Mouse (Mus musculus): Measurements from ENCODE around the gene Olfr323. TPM values are rescaled to one million over a fixed set of nuclear protein-coding genes. Genes with fewer than 3 reads are reported as not detected.

Olfr323 gene
- polyA plus RNA-seq, 1 experiment from 2014 or later, result not detected

- 68% methylated on average over 7 of the region's 7 CpGs for WGBS
Observed at GRCm38 (mm10) chr11:58587898-58588348, 42.4 kb downstream of the Olfr323 start.

DNA sequence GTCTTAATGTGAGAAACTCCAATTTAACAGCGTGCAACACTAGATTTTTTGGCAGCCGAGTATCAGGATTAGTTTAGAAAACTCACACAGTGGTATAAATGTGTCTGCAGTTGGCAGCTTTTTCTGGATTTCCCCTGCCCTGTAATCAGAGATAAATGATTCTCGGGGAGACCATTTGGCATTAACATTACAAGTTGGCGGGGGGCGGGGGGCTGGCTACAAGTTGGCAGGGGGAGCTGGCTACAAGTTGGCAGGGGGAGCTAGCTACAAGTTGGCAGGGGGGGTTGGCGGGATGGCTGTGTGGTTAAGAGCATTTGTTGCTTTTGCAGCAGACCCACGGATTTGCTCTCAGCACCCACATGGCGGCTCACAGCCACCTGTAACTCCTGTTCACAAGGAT is 51.7 kb downstream of the Olfr323 start:
- Histone ChIP-seq H3K36me3 (ENCODE audit: control insufficient read depth, insufficient read depth, low read length) (no peaks in the 10 kb centered on the region), H3K27me3 (replicated peaks; ENCODE audit: control insufficient read depth, insufficient read depth, low read length) (no peaks in the 10 kb centered on the region), H3K4me1 (ENCODE audit: control insufficient read depth, insufficient read depth, low read depth, low read length) (no peaks in the 10 kb centered on the region), H3K9me3 (ENCODE audit: control insufficient read depth, low read length) (no peaks in the 10 kb centered on the region), H3K27ac (ENCODE audit: low read depth, low read length) (no peak overlapping the region), H3K4me2 (ENCODE audit: low read length) (no peak overlapping the region), H3K9ac (ENCODE audit: low read depth, low read length) (no peak overlapping the region), H3K4me3 (ENCODE audit: low read length) (no peak overlapping the region)
- ATAC-seq, result no peak
- WGBS, result 66% methylated on average over 8 of the region's 8 CpGs

More at GRCm38 (mm10) chr11:58587898-58588348, 42.4 kb downstream of the Olfr323 start:
- Histone ChIP-seq H3K9ac (ENCODE audit: low read depth, low read length) (no peak overlapping the region), H3K9me3 (ENCODE audit: control insufficient read depth, low read length) (no peaks in the 10 kb centered on the region), H3K27ac (ENCODE audit: low read depth, low read length) (no peak overlapping the region), H3K4me1 (ENCODE audit: control insufficient read depth, insufficient read depth, low read depth, low read length) (no peaks in the 10 kb centered on the region), H3K4me3 (ENCODE audit: low read length) (no peak overlapping the region), H3K36me3 (ENCODE audit: control insufficient read depth, insufficient read depth, low read length) (no peaks in the 10 kb centered on the region), H3K4me2 (ENCODE audit: low read length) (no peak overlapping the region), H3K27me3 (replicated peaks; ENCODE audit: control insufficient read depth, insufficient read depth, low read length) (no peaks in the 10 kb centered on the region)
- no peak for ATAC-seq

- Histone ChIP-seq H3K4me2 (ENCODE audit: low read length) (no peak within 1 kb of the TSS), H3K27ac (ENCODE audit: low read depth, low read length) (no peak within 1 kb of the TSS), H3K9ac (ENCODE audit: low read depth, low read length) (no peak within 1 kb of the TSS), H3K9me3 (ENCODE audit: control insufficient read depth, low read length) (no peaks in the 10 kb centered on the region), H3K4me3 (ENCODE audit: low read length) (no peak within 1 kb of the TSS), H3K27me3 (replicated peaks; ENCODE audit: control insufficient read depth, insufficient read depth, low read length) (no peaks in the 10 kb centered on the region), H3K4me1 (ENCODE audit: control insufficient read depth, insufficient read depth, low read depth, low read length) (no peaks in the 10 kb centered on the region), H3K36me3 (ENCODE audit: control insufficient read depth, insufficient read depth, low read length) (no peaks in the 10 kb centered on the region)
- no peak for ATAC-seq
- WGBS, result 80% methylated on average over 1 of the region's 1 CpGs
Observed at GRCm38 (mm10) chr11:58577430-58577829, 52.9 kb downstream of the Olfr323 start, which contains the start of gene Olfr325. TSS of gene Olfr325 (plus strand) at chr11:58577730.

Other genes starting within 250 kb of the Olfr323 start
- gene 1810065E05Rik, start 209.4 kb downstream of the Olfr323 start, polyA plus RNA-seq (2015; fragmentation: Nextera tagmentation; extraction: Ambion mirVana), result not detected in 2 replicates
- not detected in 2 replicates for gene Gm12253, start 197.9 kb downstream of the Olfr323 start, polyA plus RNA-seq (2015; fragmentation: Nextera tagmentation; extraction: Ambion mirVana)
- gene Lypd9, start 177.6 kb downstream of the Olfr323 start, polyA plus RNA-seq (2015; fragmentation: Nextera tagmentation; extraction: Ambion mirVana), result not detected in 2 replicates
- not detected in 2 replicates for gene Olfr30, start 168.2 kb downstream of the Olfr323 start, polyA plus RNA-seq (2015; fragmentation: Nextera tagmentation; extraction: Ambion mirVana)
- gene Olfr332, start 137.9 kb downstream of the Olfr323 start, polyA plus RNA-seq (2015; fragmentation: Nextera tagmentation; extraction: Ambion mirVana), result not detected in 2 replicates
- not detected in 2 replicates for gene Olfr331, start 127.9 kb downstream of the Olfr323 start, polyA plus RNA-seq (2015; fragmentation: Nextera tagmentation; extraction: Ambion mirVana)
- gene Olfr330, start 95.7 kb downstream of the Olfr323 start, polyA plus RNA-seq (2015; fragmentation: Nextera tagmentation; extraction: Ambion mirVana), result not detected in 2 replicates
- not detected in 2 replicates for gene Olfr329-ps, start 84.1 kb downstream of the Olfr323 start, polyA plus RNA-seq (2015; fragmentation: Nextera tagmentation; extraction: Ambion mirVana)
- 0.07 TPM in 1 of 2 replicates, not detected in the other for gene Olfr328, start 74.9 kb downstream of the Olfr323 start, polyA plus RNA-seq (2015; fragmentation: Nextera tagmentation; extraction: Ambion mirVana)
- 0.15 and 0.17 TPM in 2 replicates for gene Olfr224, start 59.9 kb downstream of the Olfr323 start, polyA plus RNA-seq (2015; fragmentation: Nextera tagmentation; extraction: Ambion mirVana)
- not detected in 2 replicates for gene Olfr325, start 52.8 kb downstream of the Olfr323 start, polyA plus RNA-seq (2015; fragmentation: Nextera tagmentation; extraction: Ambion mirVana)
- gene Olfr324, start 35.4 kb downstream of the Olfr323 start, polyA plus RNA-seq (2015; fragmentation: Nextera tagmentation; extraction: Ambion mirVana), result 0.08 and 0.30 TPM in 2 replicates
- not detected in 2 replicates for gene 2210407C18Rik, start 14.4 kb downstream of the Olfr323 start, polyA plus RNA-seq (2015; fragmentation: Nextera tagmentation; extraction: Ambion mirVana)
- gene Trim58, start 10.0 kb upstream of the Olfr323 start, polyA plus RNA-seq (2015; fragmentation: Nextera tagmentation; extraction: Ambion mirVana), result 0.20 and 0.25 TPM in 2 replicates
- not detected in 2 replicates for gene Olfr322, start 28.3 kb upstream of the Olfr323 start, polyA plus RNA-seq (2015; fragmentation: Nextera tagmentation; extraction: Ambion mirVana)
- gene Olfr320, start 50.6 kb upstream of the Olfr323 start, polyA plus RNA-seq (2015; fragmentation: Nextera tagmentation; extraction: Ambion mirVana), result not detected in 2 replicates
- gene Olfr319, start 68.7 kb upstream of the Olfr323 start, polyA plus RNA-seq (2015; fragmentation: Nextera tagmentation; extraction: Ambion mirVana), result not detected in 2 replicates
- gene Olfr318, start 93.5 kb upstream of the Olfr323 start, polyA plus RNA-seq (2015; fragmentation: Nextera tagmentation; extraction: Ambion mirVana), result not detected in 2 replicates
- gene Olfr317, start 108.7 kb upstream of the Olfr323 start, polyA plus RNA-seq (2015; fragmentation: Nextera tagmentation; extraction: Ambion mirVana), result 0.26 and 0.27 TPM in 2 replicates
- not detected in 2 replicates for gene Olfr316, start 122.2 kb upstream of the Olfr323 start, polyA plus RNA-seq (2015; fragmentation: Nextera tagmentation; extraction: Ambion mirVana)
- gene Olfr315, start 142.7 kb upstream of the Olfr323 start, polyA plus RNA-seq (2015; fragmentation: Nextera tagmentation; extraction: Ambion mirVana), result 0.10 TPM in 1 of 2 replicates, not detected in the other
- gene Olfr314, start 152.5 kb upstream of the Olfr323 start, polyA plus RNA-seq (2015; fragmentation: Nextera tagmentation; extraction: Ambion mirVana), result not detected in 2 replicates
- gene Fam183b, start 171.5 kb upstream of the Olfr323 start, polyA plus RNA-seq (2015; fragmentation: Nextera tagmentation; extraction: Ambion mirVana), result 10.0 and 11.0 TPM in 2 replicates
- not detected in 2 replicates for gene Olfr313, start 184.5 kb upstream of the Olfr323 start, polyA plus RNA-seq (2015; fragmentation: Nextera tagmentation; extraction: Ambion mirVana)
- gene Olfr312, start 198.7 kb upstream of the Olfr323 start, polyA plus RNA-seq (2015; fragmentation: Nextera tagmentation; extraction: Ambion mirVana), result not detected in 2 replicates
- gene Olfr311, start 208.8 kb upstream of the Olfr323 start, polyA plus RNA-seq (2015; fragmentation: Nextera tagmentation; extraction: Ambion mirVana), result not detected in 2 replicates
- gene Gm12258, start 216.7 kb upstream of the Olfr323 start, polyA plus RNA-seq (2015; fragmentation: Nextera tagmentation; extraction: Ambion mirVana), result 19.8 and 22.3 TPM in 2 replicates
- gene 2810021J22Rik, start 236.7 kb upstream of the Olfr323 start, polyA plus RNA-seq (2015; fragmentation: Nextera tagmentation; extraction: Ambion mirVana), result 10.8 and 13.8 TPM in 2 replicates